Mouse (Mus musculus): ENCODE results near the gene Kbtbd4. TPM values are rescaled to one million over a fixed set of nuclear protein-coding genes. Genes with fewer than 3 reads are reported as not detected.

Kbtbd4 gene
- total RNA-seq, 1 experiment, result 19.0 TPM

GRCm38 (mm10) chr2:90877584-90878259, 26.8 kb upstream of the Kbtbd4 start:
- in situ Hi-C loops (cut with MboI; ENCODE audit: low sequenced_read_pairs in 2 of 2, unreplicated experiment in 2 of 2), result no loop called here

GRCm38 (mm10) chr2:90879419-90879818, 25.1 kb upstream of the Kbtbd4 start:
- no peak for DNase-seq (ENCODE audit: low read depth, low spot score)
- Histone ChIP-seq H3K4me3 (ENCODE audit: insufficient read depth in 1 of 2, low read depth in 1 of 2, low read length in 2 of 2, poor library complexity in 1 of 2, severe bottlenecking in 1 of 2) (no peak overlapping the region), H3K9ac (ENCODE audit: insufficient read depth, low read depth, low read length, poor library complexity, severe bottlenecking) (no peak overlapping the region), H3K27ac (ENCODE audit: insufficient read depth, low read depth, low read length, poor library complexity, severe bottlenecking) (no peak overlapping the region), H3K36me3 (ENCODE audit: control insufficient read depth, insufficient read depth, low read length, poor library complexity, severe bottlenecking) (no peaks in the 10 kb centered on the region), H3K9me3 (ENCODE audit: control insufficient read depth, insufficient read depth, low read depth, low read length) (no peaks in the 10 kb centered on the region), H3K4me1 (ENCODE audit: control insufficient read depth in 2 of 2, insufficient read depth in 2 of 2, low read length in 2 of 2, poor library complexity in 1 of 2) (no peaks in the 10 kb centered on the region)
- in situ Hi-C loops (cut with MboI; ENCODE audit: low sequenced_read_pairs in 2 of 2, unreplicated experiment in 2 of 2), result no loop called here
- TF ChIP-seq ZC3H11A (IDR thresholded peaks at IDR 0.05; ENCODE audit: borderline replicate concordance, low read depth, low read length) (no peak), HCFC1 (IDR thresholded peaks at IDR 0.05; ENCODE audit: borderline replicate concordance, insufficient read depth, low read length) (no peak)

More at GRCm38 (mm10) chr2:90877584-90878259, 26.8 kb upstream of the Kbtbd4 start:
- DNase-seq (ENCODE audit: low read depth, low spot score), result no peak
- H3K9ac ChIP-seq (ENCODE audit: insufficient read depth, low read depth, low read length, poor library complexity, severe bottlenecking), result no peak overlapping the region
- H3K9me3 ChIP-seq (ENCODE audit: control insufficient read depth, insufficient read depth, low read depth, low read length), result no peaks in the 10 kb centered on the region
- H3K4me3 ChIP-seq (ENCODE audit: insufficient read depth in 1 of 2, low read depth in 1 of 2, low read length in 2 of 2, poor library complexity in 1 of 2, severe bottlenecking in 1 of 2), result no peak overlapping the region
- H3K27ac ChIP-seq (ENCODE audit: insufficient read depth, low read depth, low read length, poor library complexity, severe bottlenecking), result no peak overlapping the region
- no peaks in the 10 kb centered on the region for H3K36me3 ChIP-seq (ENCODE audit: control insufficient read depth, insufficient read depth, low read length, poor library complexity, severe bottlenecking)
- no peaks in the 10 kb centered on the region for H3K4me1 ChIP-seq (ENCODE audit: control insufficient read depth in 2 of 2, insufficient read depth in 2 of 2, low read length in 2 of 2, poor library complexity in 1 of 2)
- TF ChIP-seq HCFC1 (IDR thresholded peaks at IDR 0.05; ENCODE audit: borderline replicate concordance, insufficient read depth, low read length) (no peak), MAFK (IDR thresholded peaks at IDR 0.05; ENCODE audit: insufficient read depth, low read depth, low read length) (no peak), ZNF384 (IDR thresholded peaks at IDR 0.05; ENCODE audit: low read depth, low read length) (no peak), ZC3H11A (IDR thresholded peaks at IDR 0.05; ENCODE audit: borderline replicate concordance, low read depth, low read length) (no peak), CHD2 (IDR thresholded peaks at IDR 0.05; ENCODE audit: low read depth, low read length) (no peak)

DNA sequence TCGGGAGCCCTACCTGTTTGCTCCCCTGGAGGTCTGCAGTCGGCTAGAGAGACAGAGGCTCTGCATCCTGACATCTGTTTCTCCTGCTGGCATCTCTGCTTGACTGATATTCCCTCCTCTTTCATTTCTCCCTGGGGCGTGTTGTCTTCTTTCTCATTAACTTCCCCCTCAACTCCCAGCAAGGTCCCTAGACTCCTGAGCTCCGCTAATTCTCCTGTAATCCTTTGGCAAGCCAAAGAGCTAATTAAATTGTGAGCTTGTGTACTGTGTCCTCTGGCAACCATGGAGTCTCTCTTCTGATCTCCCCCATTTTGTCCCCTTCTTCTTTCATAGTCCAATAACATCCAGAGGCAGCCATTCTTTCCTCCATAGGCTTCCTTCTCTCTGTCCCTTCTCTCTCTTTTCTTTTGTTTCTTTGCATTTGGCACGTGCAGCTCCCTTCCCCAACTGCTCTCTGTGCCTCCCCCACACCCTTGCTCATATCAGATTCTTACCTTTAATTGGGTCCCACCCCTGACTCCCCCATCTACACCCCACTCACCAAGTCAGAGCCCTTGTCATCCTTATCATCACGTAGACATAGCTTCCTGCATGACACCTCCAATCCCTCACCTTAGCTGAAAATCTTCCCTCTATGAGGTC, 24.3 kb upstream of the Kbtbd4 start:
- no peaks in the 10 kb centered on the region for H3K36me3 ChIP-seq (ENCODE audit: control insufficient read depth, insufficient read depth, low read length, poor library complexity, severe bottlenecking)
- in situ Hi-C loops (cut with MboI; ENCODE audit: low sequenced_read_pairs in 2 of 2, unreplicated experiment in 2 of 2), result no loop called here
- DNase-seq (ENCODE audit: low read depth, low spot score), result no peak
- no peak overlapping the region for H3K4me3 ChIP-seq (ENCODE audit: insufficient read depth in 1 of 2, low read depth in 1 of 2, low read length in 2 of 2, poor library complexity in 1 of 2, severe bottlenecking in 1 of 2)
- TF ChIP-seq CHD2 (IDR thresholded peaks at IDR 0.05; ENCODE audit: low read depth, low read length), result no peak
- no peak for TF ChIP-seq ZC3H11A (IDR thresholded peaks at IDR 0.05; ENCODE audit: borderline replicate concordance, low read depth, low read length)
- no peak for TF ChIP-seq ZNF384 (IDR thresholded peaks at IDR 0.05; ENCODE audit: low read depth, low read length)
- H3K27ac ChIP-seq (ENCODE audit: insufficient read depth, low read depth, low read length, poor library complexity, severe bottlenecking), result no peak overlapping the region
- no peak overlapping the region for H3K9ac ChIP-seq (ENCODE audit: insufficient read depth, low read depth, low read length, poor library complexity, severe bottlenecking)
- no peaks in the 10 kb centered on the region for H3K9me3 ChIP-seq (ENCODE audit: control insufficient read depth, insufficient read depth, low read depth, low read length)
- H3K4me1 ChIP-seq (ENCODE audit: control insufficient read depth in 2 of 2, insufficient read depth in 2 of 2, low read length in 2 of 2, poor library complexity in 1 of 2), result peaks cover 0 to 7% of the 10 kb centered on the region in 2 experiments; a peak in 1 of 4 replicates

- no peak for DNase-seq (ENCODE audit: low read depth, low spot score)
- H3K27ac ChIP-seq (ENCODE audit: insufficient read depth, low read depth, low read length, poor library complexity, severe bottlenecking), result no peak overlapping the region
- H3K4me3 ChIP-seq (ENCODE audit: insufficient read depth in 1 of 2, low read depth in 1 of 2, low read length in 2 of 2, poor library complexity in 1 of 2, severe bottlenecking in 1 of 2), result no peak overlapping the region
- TF ChIP-seq ZNF384 (IDR thresholded peaks at IDR 0.05; ENCODE audit: low read depth, low read length), result no peak
- no peak for TF ChIP-seq CHD2 (IDR thresholded peaks at IDR 0.05; ENCODE audit: low read depth, low read length)
- no peak for TF ChIP-seq HCFC1 (IDR thresholded peaks at IDR 0.05; ENCODE audit: borderline replicate concordance, insufficient read depth, low read length)
- no peak for TF ChIP-seq MAFK (IDR thresholded peaks at IDR 0.05; ENCODE audit: insufficient read depth, low read depth, low read length)
- TF ChIP-seq ZC3H11A (IDR thresholded peaks at IDR 0.05; ENCODE audit: borderline replicate concordance, low read depth, low read length), result no peak
- in situ Hi-C loops (cut with MboI; ENCODE audit: low sequenced_read_pairs in 2 of 2, unreplicated experiment in 2 of 2), result no loop called here
- no peaks in the 10 kb centered on the region for H3K9me3 ChIP-seq (ENCODE audit: control insufficient read depth, insufficient read depth, low read depth, low read length)
- peaks cover 0 to 10% of the 10 kb centered on the region in 2 experiments; a peak in 1 of 4 replicates for H3K4me1 ChIP-seq (ENCODE audit: control insufficient read depth in 2 of 2, insufficient read depth in 2 of 2, low read length in 2 of 2, poor library complexity in 1 of 2)
- no peak overlapping the region for H3K9ac ChIP-seq (ENCODE audit: insufficient read depth, low read depth, low read length, poor library complexity, severe bottlenecking)
- no peaks in the 10 kb centered on the region for H3K36me3 ChIP-seq (ENCODE audit: control insufficient read depth, insufficient read depth, low read length, poor library complexity, severe bottlenecking)
These were observed 22.7 kb upstream of the Kbtbd4 start for GRCm38 (mm10) chr2:90881824-90882223.

Measured in ES-E14 (cell line).